11 mouse cellular contexts compared by ENCODE assay signal in genomic region chr11:100833466-100833865, GRCm38 (mm10). TPM values are rescaled to one million over a fixed set of nuclear protein-coding genes. Genes with fewer than 3 reads are reported as not detected.
DNase-seq lines count a peak whose midpoint lies in the region; ATAC-seq and TF ChIP-seq lines count a peak whose summit lies in the region.
"Had no signal": no experiment of that assay in that cellular context is flagged by ENCODE, and none has a peak within 500 bp of the region (broad histone marks: within the 10 kb centered on the region; RNA-seq: fewer than 3 reads in every experiment).

No protein-coding gene starts in this region.

- H3K9me3 ChIP-seq in kidney, embryonic 14.5 days (ENCODE audit: control insufficient read depth, low read length): peaks cover 4% of the 10 kb centered on the region; the same call in 1 of the 2 replicates
- no peaks in the 10 kb centered on the region for H3K9me3 ChIP-seq in intestine, embryonic 15.5 days
- no peaks in the 10 kb centered on the region for H3K9me3 ChIP-seq in stomach, postnatal 0 days (ENCODE audit: control insufficient read depth, low read length)

- no peak overlapping the region for H3K9ac ChIP-seq in kidney, embryonic 14.5 days (ENCODE audit: low read depth, low read length)
- no peak overlapping the region for H3K9ac ChIP-seq in intestine, embryonic 15.5 days
- no peak overlapping the region for H3K9ac ChIP-seq in stomach, postnatal 0 days (ENCODE audit: low read length)

- 61% methylated on average over 7 of the region's 7 CpGs for WGBS in kidney, embryonic 14.5 days
- 49% methylated on average over 7 of the region's 7 CpGs for WGBS in intestine, embryonic 15.5 days
- 53% methylated on average over 7 of the region's 7 CpGs for WGBS in stomach, postnatal 0 days

- DNase-seq in kidney, adult 18-20 months: peak; percentile 60
- DNase-seq in thymus, postnatal 14 days: peak; percentile 40
- DNase-seq in thymus, postnatal 36 days: no peak
- DNase-seq in stomach, postnatal 0 days (ENCODE audit: low spot score): peak; percentile 70
- no peak for DNase-seq in ovary, adult 18-20 months (ENCODE audit: low spot score)
- no peak for DNase-seq in spleen, postnatal 14 days (ENCODE audit: low spot score in 2 of 2)
- DNase-seq: heart, postnatal 4 days; right cerebral cortex, adult 18-20 months had no signal

- H3K27ac ChIP-seq in kidney, embryonic 14.5 days (ENCODE audit: low read depth, low read length): no peak overlapping the region
- H3K27ac ChIP-seq in intestine, embryonic 15.5 days: no peak overlapping the region
- H3K27ac ChIP-seq in stomach, postnatal 0 days (replicated peaks): no peak overlapping the region

- no peaks in the 10 kb centered on the region for H3K27me3 ChIP-seq in kidney, embryonic 14.5 days (ENCODE audit: control insufficient read depth, insufficient read depth, low read length)
- H3K27me3 ChIP-seq in intestine, embryonic 15.5 days (replicated peaks): no peaks in the 10 kb centered on the region
- no peaks in the 10 kb centered on the region for H3K27me3 ChIP-seq in stomach, postnatal 0 days (ENCODE audit: control insufficient read depth, insufficient read depth, low read length)

- H3K4me1 ChIP-seq in kidney, embryonic 14.5 days (ENCODE audit: control insufficient read depth, insufficient read depth, low read length): 0 out of 2 replicates have a peak, but pooled peaks cover 5% of the 10 kb centered on the region
- H3K4me1 ChIP-seq in intestine, embryonic 15.5 days (replicated peaks): 0 out of 2 replicates have a peak, but pooled peaks cover 5% of the 10 kb centered on the region
- H3K4me1 ChIP-seq in stomach, postnatal 0 days (replicated peaks; ENCODE audit: control insufficient read depth, insufficient read depth): no peaks in the 10 kb centered on the region

- TF ChIP-seq CTCF in stomach, postnatal 0 days (IDR thresholded peaks at IDR 0.05; ENCODE audit: low read depth): peak; percentile 74

- no peak for TF ChIP-seq EP300 in stomach, postnatal 0 days (optimal IDR thresholded peaks at IDR 0.05)

- ATAC-seq in kidney, embryonic 14.5 days (ENCODE audit: low FRiP score, low TSS enrichment): no peak
- ATAC-seq in intestine, embryonic 15.5 days: peak; percentile 72
- peak; percentile 84 for ATAC-seq in stomach, postnatal 0 days (ENCODE audit: low FRiP score, low TSS enrichment)

- H3K4me2 ChIP-seq in kidney, embryonic 14.5 days (replicated peaks; ENCODE audit: low read depth, low read length): no peak overlapping the region
- H3K4me2 ChIP-seq in intestine, embryonic 15.5 days (replicated peaks): no peak overlapping the region
- H3K4me2 ChIP-seq in stomach, postnatal 0 days (replicated peaks; ENCODE audit: low read depth): no peak overlapping the region

- H3K4me3 ChIP-seq in kidney, embryonic 14.5 days (ENCODE audit: low read length): no peak overlapping the region
- H3K4me3 ChIP-seq in intestine, embryonic 15.5 days (replicated peaks): no peak overlapping the region
- H3K4me3 ChIP-seq in stomach, postnatal 0 days (ENCODE audit: low read depth, low read length): no peak overlapping the region
- H3K4me3 ChIP-seq: myocyte had no signal

- H3K36me3 ChIP-seq in kidney, embryonic 14.5 days (ENCODE audit: control insufficient read depth, insufficient read depth, low read length): no peaks in the 10 kb centered on the region
- H3K36me3 ChIP-seq in intestine, embryonic 15.5 days: no peaks in the 10 kb centered on the region
- H3K36me3 ChIP-seq in stomach, postnatal 0 days (ENCODE audit: control insufficient read depth, insufficient read depth, low read length): no peaks in the 10 kb centered on the region

RNA-seq across cellular contexts. Expression of gene Stat5b, which starts 17.1 kb away (rescaled TPM):
- 12.7 and 19.8 TPM in 2 replicates for polyA plus RNA-seq in kidney, embryonic 14.5 days (2014; fragmentation: Nextera tagmentation; extraction: Ambion mirVana)
- polyA plus RNA-seq in intestine, embryonic 15.5 days (2015; fragmentation: Nextera tagmentation; extraction: Ambion mirVana): 24.2 and 26.8 TPM in 2 replicates
- polyA plus RNA-seq in stomach, postnatal 0 days (2015; fragmentation: Nextera tagmentation; extraction: Ambion mirVana): 16.1 and 17.3 TPM in 2 replicates

RNA-seq across cellular contexts. Expression of gene Stat5a, which starts 25.7 kb away (rescaled TPM):
- polyA plus RNA-seq in kidney, embryonic 14.5 days (2014; fragmentation: Nextera tagmentation; extraction: Ambion mirVana): 2.0 and 3.0 TPM in 2 replicates
- 5.5 and 6.0 TPM in 2 replicates for polyA plus RNA-seq in intestine, embryonic 15.5 days (2015; fragmentation: Nextera tagmentation; extraction: Ambion mirVana)
- 13.0 and 13.5 TPM in 2 replicates for polyA plus RNA-seq in stomach, postnatal 0 days (2015; fragmentation: Nextera tagmentation; extraction: Ambion mirVana)

Comparison
In these comparisons a context has a peak if more than half of its experiments do, and no peak if none do; other contexts are left out.
1. DNase-seq: peak in kidney, adult 18-20 months (single experiment), thymus, postnatal 14 days (single experiment) and stomach, postnatal 0 days (single experiment); none in thymus, postnatal 36 days (0 of 2), ovary, adult 18-20 months (single experiment) and spleen, postnatal 14 days (0 of 2).